Mouse (Mus musculus): ENCODE measurements around the gene Myo1b.

GRCm38 (mm10) chr1:51845264-51846036 lies 70.4 kb downstream of the Myo1b start:
- no peak for TF ChIP-seq CTCF (IDR thresholded peaks at IDR 0.05; ENCODE audit: low read depth, low read length)
- no peak for TF ChIP-seq POLR2A (IDR thresholded peaks at IDR 0.05; ENCODE audit: extremely low read depth, insufficient read depth, low read length)

Measured in liver, adult 2 months (tissue).